Mouse (Mus musculus) MEL (cell line): Measurements from ENCODE around the gene Arid5b. TPM values are rescaled to one million over a fixed set of nuclear protein-coding genes. Genes with fewer than 3 reads are reported as not detected.

Experiments
- DNase-seq: peaks from one replicate; pipeline ENCODE4 v3.0.0; 2011; ENCODE audit warnings: low read depth, low spot score
- H3K27ac ChIP-seq: 2 replicates; pipeline ENCODE4 v1.5.1; 2012; ENCODE audit warnings: low read depth, mild to moderate bottlenecking, control low read depth, low read length, moderate library complexity; ENCODE audit not compliant: control insufficient read depth
- H3K27me3 ChIP-seq, 2 experiments: fragments of 150-350 bp in 1 of 2; sonication (generic) in 1 of 2; 2 replicates each; pipeline ENCODE4 v1.6.1; 2012; ENCODE audit warnings: low read length in 2 of 2, mild to moderate bottlenecking in 2 of 2, improper control_type of control experiment in 1 of 2, moderate library complexity in 1 of 2; ENCODE audit not compliant: insufficient read depth in 2 of 2, control insufficient read depth in 1 of 2
- H3K36me3 ChIP-seq, 2 experiments: 2 replicates each; pipeline ENCODE4 v1.6.1; 2012 to 2014; ENCODE audit warnings: low read length in 2 of 2, improper control_type of control experiment in 1 of 2, inconsistent platforms in 1 of 2, mild to moderate bottlenecking in 1 of 2; ENCODE audit not compliant: insufficient read depth in 2 of 2, control insufficient read depth in 1 of 2
- H3K4me1 ChIP-seq, 2 experiments: fragments of 150-350 bp in 1 of 2; sonication (generic) in 1 of 2; 2 replicates each; pipeline ENCODE4 v1.6.1; 2012; ENCODE audit warnings: low read length in 2 of 2, improper control_type of control experiment in 1 of 2, mild to moderate bottlenecking in 1 of 2; ENCODE audit not compliant: insufficient read depth in 2 of 2, control insufficient read depth in 1 of 2
- H3K4me3 ChIP-seq, 2 experiments: fragments of 150-350 bp in 1 of 2; sonication (generic) in 1 of 2; 2 replicates each; pipeline ENCODE4 v1.5.1; 2012; ENCODE audit warnings: low read depth in 2 of 2, low read length in 2 of 2, mild to moderate bottlenecking in 2 of 2, moderate library complexity in 2 of 2, control low read depth in 1 of 2, improper control_type of control experiment in 1 of 2; ENCODE audit not compliant: control insufficient read depth in 1 of 2, insufficient read depth in 1 of 2
- H3K79me2 ChIP-seq: 2 replicates; pipeline ENCODE4 v1.6.1; 2012; ENCODE audit warnings: mild to moderate bottlenecking, low read length, moderate library complexity; ENCODE audit not compliant: control insufficient read depth, poor library complexity, insufficient read depth
- H3K9ac ChIP-seq: 2 replicates; pipeline ENCODE4 v1.6.1; 2012; ENCODE audit warnings: low read depth, mild to moderate bottlenecking, control low read depth, low read length, moderate library complexity; ENCODE audit not compliant: control insufficient read depth, poor library complexity, severe bottlenecking
- H3K9me3 ChIP-seq: fragments of 150-350 bp; sonication (generic); replicated peaks from 2 replicates; pipeline ENCODE4 v1.6.1; 2012; ENCODE audit warnings: mild to moderate bottlenecking, low read length, improper control_type of control experiment, moderate library complexity; ENCODE audit not compliant: insufficient read depth
- BHLHE40 ChIP-seq: IDR thresholded peaks from 2 replicates; pipeline ENCODE4 v1.6.1; 2012; ENCODE audit warnings: low read depth, mild to moderate bottlenecking, inconsistent platforms, low read length, improper control_type of control experiment, borderline replicate concordance
- CHD1 ChIP-seq: IDR thresholded peaks from 2 replicates; pipeline ENCODE4 v1.6.1; 2012; ENCODE audit warnings: low read depth, mild to moderate bottlenecking, inconsistent platforms, low read length, improper control_type of control experiment
- CTCF ChIP-seq, 3 experiments: IDR thresholded peaks in 2 of 3; conservative IDR thresholded peaks in 1 of 3; 2 replicates each; pipeline ENCODE4 v1.5.1; 2011 to 2012; ENCODE audit warnings: low read length in 3 of 3, low read depth in 2 of 3, mild to moderate bottlenecking in 2 of 3, improper control_type of control experiment in 1 of 3, inconsistent platforms in 1 of 3, mixed read lengths in 1 of 3, moderate library complexity in 1 of 3; ENCODE audit not compliant: control insufficient read depth in 1 of 3, insufficient read depth in 1 of 3, poor library complexity in 1 of 3, severe bottlenecking in 1 of 3
- ETS1 ChIP-seq: IDR thresholded peaks from 2 replicates; pipeline ENCODE4 v1.6.1; 2012; ENCODE audit warnings: low read depth, mild to moderate bottlenecking, inconsistent platforms, low read length, improper control_type of control experiment, moderate library complexity
- GABPA ChIP-seq: IDR thresholded peaks from 2 replicates; pipeline ENCODE4 v1.6.1; 2012; ENCODE audit warnings: low read depth, mild to moderate bottlenecking, inconsistent platforms, low read length, improper control_type of control experiment, moderate library complexity
- MAX ChIP-seq: IDR thresholded peaks from 2 replicates; pipeline ENCODE4 v1.6.1; 2011; ENCODE audit warnings: low read length, improper control_type of control experiment
- MAZ ChIP-seq: IDR thresholded peaks from 2 replicates; pipeline ENCODE4 v1.6.1; 2012; ENCODE audit warnings: low read depth, mild to moderate bottlenecking, inconsistent platforms, low read length, improper control_type of control experiment
- MEF2A ChIP-seq: IDR thresholded peaks from 2 replicates; pipeline ENCODE4 v1.6.1; 2014; ENCODE audit warnings: low read depth, mild to moderate bottlenecking, inconsistent platforms, low read length, improper control_type of control experiment; ENCODE audit not compliant: poor library complexity, insufficient replicate concordance, severe bottlenecking; ENCODE audit errors: extremely low read depth
- MYC ChIP-seq: IDR thresholded peaks from 2 replicates; pipeline ENCODE4 v1.6.1; 2011; ENCODE audit warnings: low read depth, mild to moderate bottlenecking, low read length, improper control_type of control experiment, moderate library complexity
- NELFE ChIP-seq: IDR thresholded peaks from 2 replicates; pipeline ENCODE4 v1.6.1; 2011; ENCODE audit warnings: low read depth, low read length, improper control_type of control experiment
- RAD21 ChIP-seq: IDR thresholded peaks from 2 replicates; pipeline ENCODE4 v1.6.1; 2011; ENCODE audit warnings: mild to moderate bottlenecking, low read depth, low read length, improper control_type of control experiment
- RCOR1 ChIP-seq: IDR thresholded peaks from 2 replicates; pipeline ENCODE4 v1.6.1; 2012; ENCODE audit warnings: low read depth, mild to moderate bottlenecking, inconsistent platforms, low read length, improper control_type of control experiment
- SIN3A ChIP-seq: IDR thresholded peaks from 2 replicates; pipeline ENCODE4 v1.6.1; 2012; ENCODE audit warnings: low read length, improper control_type of control experiment, inconsistent platforms
- ZKSCAN1 ChIP-seq: IDR thresholded peaks from 2 replicates; pipeline ENCODE4 v1.6.1; 2012; ENCODE audit warnings: low read depth, mild to moderate bottlenecking, inconsistent platforms, low read length, improper control_type of control experiment, moderate library complexity
- ZMIZ1 ChIP-seq: IDR thresholded peaks from 2 replicates; pipeline ENCODE4 v1.6.1; 2012; ENCODE audit warnings: low read depth, mild to moderate bottlenecking, inconsistent platforms, low read length, improper control_type of control experiment, moderate library complexity
- polyA plus RNA-seq, 2 experiments: library from polyadenylated mRNA; stranded (reverse) in 1 of 2; unstranded in 1 of 2; fragments of >175 nt in 1 of 2; fragments of >200 nt in 1 of 2; gene quantifications; 2 replicates each; pipeline versions ENCODE4 v1.2.1 to v1.2.4; 2012; ENCODE audit warnings: low replicate concordance in 2 of 2, low read depth in 1 of 2; ENCODE audit not compliant: insufficient read length in 2 of 2, insufficient read depth in 1 of 2, missing spikeins in 1 of 2
- total RNA-seq: library from RNA; depleted of rRNA; stranded (reverse); fragments of 300-350 nt; gene quantifications from 2 replicates; pipeline ENCODE4 v1.2.3, GENCODE M21; 2012

Gene Arid5b
- total and polyA plus RNA-seq, 3 experiments = 0.03 TPM; not detected in 2

- no peak overlapping the region for H3K9ac ChIP-seq
- DNase-seq = no peak
- H3K4me3 ChIP-seq = 0 out of 4 replicates have a peak overlapping the region, but pooled peaks of 1 of the 2 experiments have one; percentile 20
- H3K79me2 ChIP-seq = no peaks in the 10 kb centered on the region
- no peaks in the 10 kb centered on the region for H3K36me3 ChIP-seq
- H3K9me3 ChIP-seq = no peaks in the 10 kb centered on the region
- H3K4me1 ChIP-seq = no peaks in the 10 kb centered on the region
- TF ChIP-seq ZKSCAN1 = no peak
- no peak for TF ChIP-seq MEF2A
- TF ChIP-seq MAZ = no peak
- no peak for TF ChIP-seq MAX
- no peak for TF ChIP-seq MYC
- no peak for TF ChIP-seq CTCF (IDR thresholded peaks at IDR 0.05 in 2 of 3, conservative IDR thresholded peaks at IDR 0.05 in 1 of 3; ENCODE audit: control insufficient read depth in 1 of 3, insufficient read depth in 1 of 3, low read depth in 2 of 3, low read length in 3 of 3, poor library complexity in 1 of 3, severe bottlenecking in 1 of 3)
- TF ChIP-seq, all 39 proteins: peak for 0
- H3K27ac ChIP-seq = no peak overlapping the region
- no peaks in the 10 kb centered on the region for H3K27me3 ChIP-seq
These were observed 39.7 kb downstream of the Arid5b start for GRCm38 (mm10) chr10:68238707-68239425.

GRCm38 (mm10) chr10:68238182-68238581 is 40.4 kb downstream of the Arid5b start:
- H3K4me1 ChIP-seq = no peaks in the 10 kb centered on the region
- DNase-seq = no peak
- H3K9ac ChIP-seq = no peak overlapping the region
- no peaks in the 10 kb centered on the region for H3K36me3 ChIP-seq
- no peak overlapping the region for H3K4me3 ChIP-seq
- H3K27ac ChIP-seq = no peak overlapping the region
- no peaks in the 10 kb centered on the region for H3K27me3 ChIP-seq
- no peak for TF ChIP-seq CHD1
- TF ChIP-seq ZMIZ1 = no peak
- no peak for TF ChIP-seq GABPA
- no peak for TF ChIP-seq ZKSCAN1
- TF ChIP-seq NELFE = no peak
- no peak for TF ChIP-seq RCOR1
- no peak for TF ChIP-seq ETS1
- TF ChIP-seq SIN3A = no peak
- H3K79me2 ChIP-seq = no peaks in the 10 kb centered on the region
- H3K9me3 ChIP-seq = no peaks in the 10 kb centered on the region

DNA sequence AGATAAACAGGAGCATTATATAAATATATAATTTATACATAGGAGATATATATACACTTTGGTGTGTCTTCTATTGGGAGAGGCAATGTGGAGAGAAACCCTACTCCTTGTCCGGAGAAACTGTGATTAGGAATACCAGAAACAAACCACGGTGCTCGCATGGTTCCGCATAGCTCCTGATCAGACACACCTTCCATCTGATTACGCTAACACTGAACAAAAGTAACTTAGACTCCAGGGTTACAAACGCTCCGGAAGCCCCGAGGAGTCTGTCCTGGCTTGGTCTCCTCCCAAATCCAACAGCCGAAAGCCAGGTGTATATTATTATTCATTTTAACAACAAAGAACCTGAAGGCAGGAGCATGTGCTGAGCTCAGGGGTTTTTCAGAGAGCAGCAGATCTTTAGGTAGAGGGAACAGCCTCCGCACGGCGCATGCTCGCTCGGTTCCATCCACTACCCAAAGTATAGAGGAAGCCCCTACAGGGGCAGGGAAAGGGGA is 41.5 kb downstream of the Arid5b start:
- H3K9ac ChIP-seq = no peak overlapping the region
- no peak for TF ChIP-seq BHLHE40
- TF ChIP-seq RAD21 = no peak
- H3K4me3 ChIP-seq = no peak overlapping the region
- H3K27ac ChIP-seq = no peak overlapping the region
- no peaks in the 10 kb centered on the region for H3K79me2 ChIP-seq
- DNase-seq = no peak
- H3K4me1 ChIP-seq = no peaks in the 10 kb centered on the region
- H3K9me3 ChIP-seq = no peaks in the 10 kb centered on the region
- H3K36me3 ChIP-seq = no peaks in the 10 kb centered on the region
- H3K27me3 ChIP-seq = no peaks in the 10 kb centered on the region
